Comparison of ENCODE assay signal across 27 mouse cellular contexts in genomic region chr13:5634960-5635359, GRCm38 (mm10).
A peak's percentile ranks its signal among the peaks of the same experiment; 100 is the strongest.
DNase-seq lines count a peak whose midpoint lies in the region; ATAC-seq and TF ChIP-seq lines count a peak whose summit lies in the region.
"Had no signal": no experiment of that assay in that cellular context is flagged by ENCODE, and none has a peak within 500 bp of the region (broad histone marks: within the 10 kb centered on the region; RNA-seq: fewer than 3 reads in every experiment).

No protein-coding gene starts in this region.

- no peak for TF ChIP-seq RAD21 in CH12.LX (IDR thresholded peaks at IDR 0.05; ENCODE audit: low read depth, low read length)

- TF ChIP-seq EP300 in CH12.LX (IDR thresholded peaks at IDR 0.05; ENCODE audit: low read length), result peak; percentile 47; the same call in 1 of the 2 replicates

- H3K27me3 ChIP-seq in CH12.LX (replicated peaks), result no peaks in the 10 kb centered on the region
- H3K27me3 ChIP-seq in midbrain, postnatal 0 days (ENCODE audit: insufficient read depth, low read length), result no peaks in the 10 kb centered on the region
- H3K27me3 ChIP-seq: embryonic facial prominence, embryonic 13.5 days; forebrain, embryonic 12.5 days; forebrain, embryonic 15.5 days; heart, embryonic 13.5 days; hindbrain, embryonic 15.5 days; intestine, embryonic 15.5 days; Patski had no signal

- peak; percentile 69 for ATAC-seq in megakaryocyte, adult 5-6 weeks (ENCODE audit: poor library complexity, severe bottlenecking)
- peak; percentile 41; the same call in 1 of the 2 replicates for ATAC-seq in neutrophil, adult 5-6 weeks (ENCODE audit: extremely low read depth, insufficient number of reproducible peaks, low FRiP score, poor library complexity, severe bottlenecking)
- no peak for ATAC-seq in midbrain, postnatal 0 days (ENCODE audit: low FRiP score)
- ATAC-seq: CD4-positive, CD25-positive, alpha-beta regulatory T cell, adult 4 months; forebrain, embryonic 15.5 days; intestine, embryonic 15.5 days; Patski had no signal

- H3K4me3 ChIP-seq in CH12.LX (replicated peaks in 1 of 3; ENCODE audit: low read depth in 2 of 3, low read length in 2 of 3, poor library complexity in 1 of 3), result no peak overlapping the region
- no peak overlapping the region for H3K4me3 ChIP-seq in midbrain, postnatal 0 days (ENCODE audit: low read depth, low read length)
- H3K4me3 ChIP-seq: embryonic facial prominence, embryonic 10.5 days; embryonic facial prominence, embryonic 13.5 days; erythroblast, embryonic 14.5 days; forebrain, embryonic 12.5 days; forebrain, embryonic 15.5 days; heart, adult 2 months; heart, embryonic 10.5 days; heart, embryonic 13.5 days; hindbrain, embryonic 15.5 days; intestine, embryonic 15.5 days had no signal

- no peaks in the 10 kb centered on the region for H3K79me2 ChIP-seq in CH12.LX (replicated peaks; ENCODE audit: control insufficient read depth, extremely low read depth, insufficient read depth, poor library complexity, severe bottlenecking)

- in situ Hi-C loops in CH12.LX (cut with MboI; ENCODE audit: low pct_ligation_motif_present, low pct_unique_long_range_greater_than_20kb, low sequenced_read_pairs), result no loop called here

- no peaks in the 10 kb centered on the region for H3K9me3 ChIP-seq in CH12.LX (replicated peaks; ENCODE audit: low read length)
- no peaks in the 10 kb centered on the region for H3K9me3 ChIP-seq in midbrain, postnatal 0 days (ENCODE audit: low read length)
- H3K9me3 ChIP-seq: embryonic facial prominence, embryonic 10.5 days; embryonic facial prominence, embryonic 13.5 days; forebrain, embryonic 12.5 days; forebrain, embryonic 15.5 days; heart, embryonic 10.5 days; heart, embryonic 13.5 days; hindbrain, embryonic 15.5 days; intestine, embryonic 15.5 days had no signal

- peak; percentile 36 for DNase-seq in CH12.LX (ENCODE audit: extremely low read depth)
- DNase-seq in layer of hippocampus, postnatal 25 days (ENCODE audit: extremely low spot score in 1 of 2, low spot score in 1 of 2), result no peak
- no peak for DNase-seq in urinary bladder, adult 2 months (ENCODE audit: low spot score)
- DNase-seq in midbrain, postnatal 0 days (ENCODE audit: low spot score), result no peak
- DNase-seq: adrenal gland, postnatal 10 days; adrenal gland, postnatal 36 days; cerebellum, adult 18-20 months; cerebellum, adult 9-10 months; cerebellum, postnatal 14 days; embryo, embryonic 11 days; gastrocnemius, postnatal 25 days; heart, adult 2 months; heart, postnatal 14 days; heart, postnatal 4 days had no signal

- dilution Hi-C loops in CH12.LX (cut with MboI; ENCODE audit: extremely low pct_ligation_motif_present, extremely low pct_unique_long_range_greater_than_20kb, low sequenced_read_pairs), result no loop called here

- no peak for TF ChIP-seq POLR2A in CH12.LX (IDR thresholded peaks at IDR 0.05; ENCODE audit: low read depth, low read length)

- H3K36me3 ChIP-seq in CH12.LX (replicated peaks in 1 of 2; ENCODE audit: control insufficient read depth in 1 of 2, insufficient read depth in 1 of 2, low read length in 1 of 2), result no peaks in the 10 kb centered on the region
- no peaks in the 10 kb centered on the region for H3K36me3 ChIP-seq in midbrain, postnatal 0 days (ENCODE audit: insufficient read depth, low read length)
- H3K36me3 ChIP-seq: embryonic facial prominence, embryonic 10.5 days; embryonic facial prominence, embryonic 13.5 days; forebrain, embryonic 12.5 days; forebrain, embryonic 15.5 days; heart, embryonic 10.5 days; heart, embryonic 13.5 days; hindbrain, embryonic 15.5 days; intestine, embryonic 15.5 days had no signal

- H3K9ac ChIP-seq in CH12.LX (ENCODE audit: insufficient read depth, low read depth), result no peak overlapping the region
- H3K9ac ChIP-seq in midbrain, postnatal 0 days (replicated peaks; ENCODE audit: low read length, poor library complexity, severe bottlenecking), result no peak overlapping the region
- H3K9ac ChIP-seq: embryonic facial prominence, embryonic 13.5 days; forebrain, embryonic 12.5 days; forebrain, embryonic 15.5 days; heart, embryonic 13.5 days; hindbrain, embryonic 15.5 days; intestine, embryonic 15.5 days had no signal

- H3K27ac ChIP-seq in CH12.LX (ENCODE audit: insufficient read depth, low read depth), result no peak overlapping the region
- no peak overlapping the region for H3K27ac ChIP-seq in midbrain, postnatal 0 days (ENCODE audit: low read depth, low read length)
- H3K27ac ChIP-seq: embryonic facial prominence, embryonic 10.5 days; embryonic facial prominence, embryonic 13.5 days; forebrain, embryonic 12.5 days; forebrain, embryonic 15.5 days; heart, adult 2 months; heart, embryonic 10.5 days; heart, embryonic 13.5 days; hindbrain, embryonic 15.5 days; intestine, embryonic 15.5 days had no signal

- 95% methylated on average over 2 of the region's 2 CpGs for WGBS in midbrain, postnatal 0 days

- no peak for TF ChIP-seq CTCF in CH12.LX (conservative IDR thresholded peaks at IDR 0.05 in 1 of 2, IDR thresholded peaks at IDR 0.05 in 1 of 2; ENCODE audit: low read depth in 2 of 2, low read length in 2 of 2)
- no peak for TF ChIP-seq CTCF in midbrain, postnatal 0 days (IDR thresholded peaks at IDR 0.05)

- no peak overlapping the region for H3K4me2 ChIP-seq in CH12.LX (ENCODE audit: insufficient read depth, low read depth, poor library complexity, severe bottlenecking)
- H3K4me2 ChIP-seq in midbrain, postnatal 0 days (ENCODE audit: low read depth, low read length, poor library complexity, severe bottlenecking), result no peak overlapping the region
- H3K4me2 ChIP-seq: embryonic facial prominence, embryonic 13.5 days; forebrain, embryonic 12.5 days; forebrain, embryonic 15.5 days; heart, embryonic 13.5 days; hindbrain, embryonic 15.5 days; intestine, embryonic 15.5 days had no signal

- H3K4me1 ChIP-seq in CH12.LX (ENCODE audit: control insufficient read depth in 1 of 2, insufficient read depth in 2 of 2), result peaks cover 4 to 8% of the 10 kb centered on the region in 2 experiments; a peak in 3 of 4 replicates
- H3K4me1 ChIP-seq in midbrain, postnatal 0 days (ENCODE audit: insufficient read depth, low read length), result no peaks in the 10 kb centered on the region
- H3K4me1 ChIP-seq: embryonic facial prominence, embryonic 10.5 days; embryonic facial prominence, embryonic 13.5 days; forebrain, embryonic 12.5 days; forebrain, embryonic 15.5 days; heart, embryonic 10.5 days; hindbrain, embryonic 15.5 days; intestine, embryonic 15.5 days had no signal

TF ChIP-seq in CH12.LX, 34 proteins besides CTCF, POLR2A, EP300 and RAD21:
- TF ChIP-seq MEF2A (IDR thresholded peaks at IDR 0.05; ENCODE audit: borderline replicate concordance, low read depth, low read length) (peak; percentile 61; the same call in 1 of the 2 replicates), CHD1 (IDR thresholded peaks at IDR 0.05; ENCODE audit: low read depth, low read length) (no peak), BHLHE40 (IDR thresholded peaks at IDR 0.05; ENCODE audit: low read depth, low read length) (0 out of 2 replicates have a peak, but pooled peaks have one; percentile 25)
